Mouse (Mus musculus) liver, postnatal 0 days (tissue): ENCODE measurements around the gene Adar. TPM values are rescaled to one million over a fixed set of nuclear protein-coding genes. Genes with fewer than 3 reads are reported as not detected.
A peak's percentile ranks its signal among the peaks of the same experiment; 100 is the strongest.
"Not testable (repeated sequence)": the region's sequence is repeated elsewhere in the genome, so short reads cannot be mapped to it uniquely, and the experiment has no call there.

Experiments
- ATAC-seq: fragments of 200-750 bp; cut with Nextera tagmentation; 2 replicates; pipeline ENCODE4 v1.8.0; 2017; ENCODE audit warnings: mild to moderate bottlenecking, moderate library complexity
- DNase-seq: peaks from one replicate; pipeline ENCODE4 v3.0.0-alpha.2; 2016
- H3K27ac ChIP-seq: fragments of 300-500 bp; sonication (generic); 2 replicates; pipeline ENCODE4 v1.5.1; 2014; ENCODE audit warnings: antibody characterized with exemption, moderate library complexity, mild to moderate bottlenecking, low read depth
- H3K27me3 ChIP-seq: fragments of 300-500 bp; sonication (generic); 2 replicates; pipeline ENCODE4 v1.6.1; 2014; ENCODE audit warnings: low read length, control low read depth, mixed read lengths; ENCODE audit not compliant: insufficient read depth
- H3K36me3 ChIP-seq: fragments of 300-500 bp; sonication (generic); replicated peaks from 2 replicates; pipeline ENCODE4 v1.6.1; 2014; ENCODE audit warnings: mild to moderate bottlenecking, control low read depth, low read length, moderate library complexity, mixed read lengths; ENCODE audit not compliant: insufficient read depth
- H3K4me1 ChIP-seq: fragments of 300-500 bp; sonication (generic); 2 replicates; pipeline ENCODE4 v1.6.1; 2014; ENCODE audit warnings: antibody characterized with exemption, mild to moderate bottlenecking, control low read depth; ENCODE audit not compliant: insufficient read depth
- H3K4me2 ChIP-seq: fragments of 300-500 bp; sonication (generic); 2 replicates; pipeline ENCODE4 v1.6.1; 2014; ENCODE audit warnings: low read depth, mild to moderate bottlenecking, low read length, moderate library complexity, mixed read lengths
- H3K4me3 ChIP-seq: fragments of 300-500 bp; sonication (generic); 2 replicates; pipeline ENCODE4 v1.5.1; 2014; ENCODE audit warnings: low read depth, low read length
- H3K9ac ChIP-seq: fragments of 300-500 bp; sonication (generic); replicated peaks from 2 replicates; pipeline ENCODE4 v1.6.1; 2014; ENCODE audit warnings: mild to moderate bottlenecking, moderate library complexity
- H3K9me3 ChIP-seq: fragments of 300-500 bp; sonication (generic); 2 replicates; pipeline ENCODE4 v1.6.1; 2016; ENCODE audit warnings: mild to moderate bottlenecking, control low read depth, low read length, mixed read lengths
- CTCF ChIP-seq: sonication (generic); IDR thresholded peaks from 2 replicates; pipeline ENCODE4 v1.5.1; 2016; ENCODE audit warnings: antibody characterized with exemption, low read depth
- EP300 ChIP-seq: IDR thresholded peaks from 2 replicates; pipeline ENCODE4 v1.6.1; 2016; ENCODE audit warnings: antibody characterized with exemption, low read depth, mild to moderate bottlenecking
- WGBS: fragments of 180-500 bp; shearing (Covaris S2); extraction: QIAGEN DNeasy Blood & Tissue Kit; methylation state at CpG from one replicate; pipeline ENCODE4 v1.1.7; 2014; ENCODE audit not compliant: insufficient replicate concordance; 5-methylcytosine and 5-hydroxymethylcytosine counted together
- polyA plus RNA-seq: library from polyadenylated mRNA; unstranded; fragments of >200 nt; fragmentation: Nextera tagmentation; extraction: Ambion mirVana; gene quantifications from 2 replicates; pipeline ENCODE4 v1.2.1, GENCODE M21; 2015

Gene Adar
- polyA plus RNA-seq, 1 experiment from 2014 or later = 5.3 TPM

GRCm38 (mm10) chr3:89798518-89798917 is 83.7 kb downstream of the Adar start:
- H3K4me2 ChIP-seq = no peak overlapping the region
- H3K9me3 ChIP-seq = no peaks in the 10 kb centered on the region
- no peak for ATAC-seq
- 69% methylated on average over 3 of the region's 3 CpGs for WGBS
- H3K9ac ChIP-seq = no peak overlapping the region
- H3K36me3 ChIP-seq = no peaks in the 10 kb centered on the region
- no peak for DNase-seq
- TF ChIP-seq EP300 = no peak
- H3K27ac ChIP-seq = no peak overlapping the region
- H3K4me1 ChIP-seq = no peaks in the 10 kb centered on the region; the same call in 1 of the 2 replicates
- no peak overlapping the region for H3K4me3 ChIP-seq
- H3K27me3 ChIP-seq = no peaks in the 10 kb centered on the region

GRCm38 (mm10) chr3:89799476-89799875 is 84.7 kb downstream of the Adar start:
- no peaks in the 10 kb centered on the region for H3K36me3 ChIP-seq
- WGBS = 38% methylated on average over 13 of the region's 13 CpGs
- no peak overlapping the region for H3K4me3 ChIP-seq
- TF ChIP-seq EP300 = no peak
- TF ChIP-seq CTCF = no peak
- H3K27ac ChIP-seq = no peak overlapping the region
- H3K9ac ChIP-seq = no peak overlapping the region
- DNase-seq (no peak), ATAC-seq (no peak)
- no peaks in the 10 kb centered on the region for H3K27me3 ChIP-seq
- peak overlapping the region; percentile 40; the same call in 1 of the 2 replicates for H3K4me2 ChIP-seq
- H3K4me1 ChIP-seq = no peaks in the 10 kb centered on the region; the same call in 1 of the 2 replicates
- no peaks in the 10 kb centered on the region for H3K9me3 ChIP-seq

- not testable (repeated sequence) for H3K27me3 ChIP-seq, H3K27ac ChIP-seq, H3K4me1 ChIP-seq, H3K9ac ChIP-seq, DNase-seq, H3K4me2 ChIP-seq, H3K36me3 ChIP-seq, H3K9me3 ChIP-seq, ATAC-seq, H3K4me3 ChIP-seq
- 70% methylated on average over 3 of the region's 3 CpGs for WGBS
These were observed 85.3 kb downstream of the Adar start for GRCm38 (mm10) chr3:89800078-89800477.

GRCm38 (mm10) chr3:89800774-89801506 is 86.1 kb downstream of the Adar start:
- no peak for DNase-seq
- Histone ChIP-seq H3K4me2 (no peak overlapping the region), H3K4me1 (no peaks in the 10 kb centered on the region; the same call in 1 of the 2 replicates), H3K27me3 (no peaks in the 10 kb centered on the region), H3K4me3 (no peak overlapping the region), H3K9me3 (no peaks in the 10 kb centered on the region), H3K9ac (no peak overlapping the region), H3K27ac (no peak overlapping the region), H3K36me3 (no peaks in the 10 kb centered on the region)
- 64% methylated on average over 5 of the region's 5 CpGs for WGBS
- ATAC-seq = no peak
- TF ChIP-seq CTCF (no peak), EP300 (no peak)

GRCm38 (mm10) chr3:89801507-89801847 is 86.7 kb downstream of the Adar start:
- WGBS = 3% methylated on average over 3 of the region's 3 CpGs
- Histone ChIP-seq H3K9me3 (no peaks in the 10 kb centered on the region), H3K27me3 (no peaks in the 10 kb centered on the region), H3K4me3 (no peak overlapping the region), H3K4me1 (no peaks in the 10 kb centered on the region), H3K27ac (peak overlapping the region; percentile 23; the same call in 1 of the 2 replicates), H3K4me2 (no peak overlapping the region), H3K36me3 (no peaks in the 10 kb centered on the region), H3K9ac (no peak overlapping the region)
- DNase-seq (no peak), ATAC-seq (peak; percentile 71)
- TF ChIP-seq CTCF (peak; percentile 16), EP300 (no peak)

GRCm38 (mm10) chr3:89802876-89803275 is 88.1 kb downstream of the Adar start:
- no peak for TF ChIP-seq EP300
- no peak for TF ChIP-seq CTCF
- H3K27me3 ChIP-seq = no peaks in the 10 kb centered on the region
- no peak overlapping the region for H3K4me3 ChIP-seq
- ATAC-seq (no peak), DNase-seq (no peak)
- H3K9me3 ChIP-seq = 0 out of 2 replicates have a peak, but pooled peaks cover 3% of the 10 kb centered on the region
- H3K9ac ChIP-seq = no peak overlapping the region
- peaks cover 3% of the 10 kb centered on the region; the same call in 1 of the 2 replicates for H3K4me1 ChIP-seq
- H3K4me2 ChIP-seq = no peak overlapping the region
- H3K27ac ChIP-seq = no peak overlapping the region
- H3K36me3 ChIP-seq = no peaks in the 10 kb centered on the region
- WGBS = 76% methylated on average over 15 of the region's 15 CpGs

Other genes with a start within 250 kb of the Adar start
- gene Kcnn3, start 194.9 kb upstream of the Adar start, polyA plus RNA-seq = 0.04 TPM in 2 replicates
- gene Chrnb2, start 49.6 kb downstream of the Adar start, polyA plus RNA-seq = 0.18 and 0.27 TPM in 2 replicates
- 4.9 and 5.7 TPM in 2 replicates for gene Ube2q1, start 58.6 kb downstream of the Adar start, polyA plus RNA-seq
- gene She, start 116.3 kb downstream of the Adar start, polyA plus RNA-seq = 0.92 and 1.00 TPM in 2 replicates
- 10.2 and 11.8 TPM in 2 replicates for gene Il6ra, start 198.2 kb downstream of the Adar start, polyA plus RNA-seq
- 0.88 and 1.4 TPM in 2 replicates for gene Atp8b2, start 248.5 kb downstream of the Adar start, polyA plus RNA-seq